Mouse (Mus musculus): ENCODE results near the gene Serpinb5.
"Not testable (repeated sequence)": the region's sequence is repeated elsewhere in the genome, so short reads cannot be mapped to it uniquely, and the experiment has no call there.

The Serpinb5 gene

GRCm38 (mm10) chr1:106860847-106861246, at the start of gene Serpinb5:
TSS of gene Serpinb5 (plus strand) at chr1:106861173.
- no peak for DNase-seq (ENCODE audit: low spot score)

DNA sequence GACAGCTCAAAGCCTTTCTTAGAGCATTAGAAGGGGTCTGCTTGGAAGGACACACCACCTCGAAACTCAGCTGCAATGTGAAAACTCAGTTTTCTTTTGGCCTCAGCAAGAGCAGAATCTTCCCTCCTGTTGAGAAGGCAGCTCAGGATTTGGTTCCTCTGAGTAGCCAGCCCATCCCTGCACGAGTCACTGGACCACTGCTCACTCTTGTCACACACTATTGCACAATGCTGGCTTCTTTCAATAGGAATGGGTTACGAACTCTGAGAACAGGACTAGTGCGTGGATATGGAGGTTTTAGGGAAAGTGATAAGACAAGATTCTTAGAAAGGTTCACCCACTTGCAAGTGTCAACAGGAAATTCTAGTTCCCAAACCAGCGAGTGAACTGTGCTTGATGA, 46.1 kb upstream of the Serpinb5 start:
- DNase-seq (ENCODE audit: low spot score): no peak

GRCm38 (mm10) chr1:106815265-106815664, 45.7 kb upstream of the Serpinb5 start:
- no peak for DNase-seq (ENCODE audit: low spot score)

DNA sequence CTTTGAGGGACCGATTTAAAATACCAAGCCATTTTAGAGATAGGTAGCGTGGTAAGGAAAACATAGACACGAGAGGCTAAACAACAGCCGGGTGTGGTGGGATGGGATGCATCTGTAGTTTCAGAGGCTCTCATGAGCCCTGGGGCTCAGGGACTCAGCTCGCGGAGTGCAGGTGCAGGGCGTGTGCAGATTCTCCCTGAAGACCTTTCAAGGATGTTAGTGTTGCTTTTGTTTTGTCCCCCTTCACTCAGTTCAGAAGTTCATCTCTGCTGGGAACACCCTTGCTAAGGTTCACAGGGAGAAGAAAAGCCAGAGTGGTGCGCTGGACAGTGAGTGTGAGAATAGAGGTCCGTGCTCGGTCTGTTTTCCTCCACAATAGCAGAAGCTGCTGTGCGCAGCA, 44.2 kb upstream of the Serpinb5 start:
- no peak for DNase-seq (ENCODE audit: low spot score)

DNA sequence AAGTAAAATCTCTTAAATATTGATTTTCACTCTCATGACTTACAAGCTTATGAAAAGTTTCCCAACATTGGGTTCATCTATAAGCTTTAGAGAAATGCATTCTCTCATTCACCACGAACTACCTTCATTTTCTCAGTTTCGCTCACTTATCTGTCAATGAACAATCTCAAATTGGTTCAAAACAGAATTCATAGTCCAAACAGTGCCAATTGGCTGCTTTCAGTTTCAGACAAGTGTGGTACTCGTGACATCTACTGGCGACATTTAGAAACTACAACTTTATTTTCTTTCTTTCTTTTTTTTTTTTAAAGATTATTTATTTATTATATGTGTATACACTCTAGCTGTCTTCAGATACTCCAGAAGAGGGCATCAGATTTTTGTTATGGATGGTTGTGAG, 42.6 kb upstream of the Serpinb5 start:
- DNase-seq (ENCODE audit: low spot score): no peak

DNA sequence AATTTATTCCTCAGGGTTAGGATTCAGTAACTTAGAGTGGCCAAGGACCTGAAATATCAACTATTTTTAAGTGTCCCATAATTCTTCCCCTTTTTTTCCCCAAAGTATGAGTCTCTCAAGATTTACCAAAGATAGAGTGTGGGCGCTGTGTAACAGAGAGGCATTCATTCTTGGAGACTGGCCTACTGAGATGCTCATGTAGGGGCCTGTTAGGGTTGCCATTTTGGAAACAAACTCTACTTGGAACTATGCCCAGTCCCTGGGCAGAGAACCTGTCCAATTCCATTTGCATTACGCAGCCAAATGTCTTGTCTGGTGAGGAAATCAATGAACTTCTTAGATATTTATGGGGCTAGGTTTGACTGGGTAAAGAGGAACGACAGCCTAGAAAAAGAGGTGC, 38.7 kb upstream of the Serpinb5 start:
- DNase-seq (ENCODE audit: low spot score): no peak

DNA sequence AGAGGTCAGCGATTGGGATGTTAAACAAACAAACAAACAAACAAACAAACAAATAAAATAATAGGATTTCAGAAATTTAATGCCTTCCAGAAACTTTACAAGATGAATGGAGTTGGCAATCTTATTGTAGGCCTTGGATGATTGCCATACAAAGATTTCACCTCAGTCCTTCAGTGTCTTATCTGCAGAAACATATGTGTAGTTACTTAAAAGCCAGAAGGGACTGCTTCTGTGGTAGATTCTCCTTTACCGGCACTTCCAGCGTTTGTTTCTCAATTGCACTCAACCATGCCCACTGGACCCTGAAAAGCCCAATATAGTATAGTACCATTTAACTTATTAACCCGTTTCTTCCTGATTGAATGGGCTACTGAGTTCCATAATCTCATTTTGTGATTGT, 32.2 kb upstream of the Serpinb5 start:
- DNase-seq (ENCODE audit: low spot score): no peak

DNA sequence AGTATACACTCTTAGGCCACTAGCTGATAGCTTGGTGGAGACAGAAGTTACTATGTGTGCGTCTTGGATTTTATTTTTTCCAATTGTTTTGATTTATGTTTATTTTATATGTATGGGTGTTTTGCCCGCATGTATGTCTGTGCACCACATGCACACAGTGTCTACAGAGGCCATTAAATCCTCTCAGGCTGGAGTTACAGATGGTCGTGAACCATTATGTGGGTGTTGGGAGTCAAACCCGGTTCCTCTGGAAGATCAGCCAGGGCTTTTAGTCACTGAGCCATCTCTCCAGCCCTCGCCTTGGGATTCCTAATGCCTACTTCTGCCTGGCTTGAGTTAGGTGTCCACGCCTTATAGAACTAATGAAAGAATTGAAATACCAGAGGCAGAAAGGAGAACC, 4.6 kb downstream of the Serpinb5 start:
- DNase-seq (ENCODE audit: low spot score): no peak

- no peak for DNase-seq (ENCODE audit: low spot score)
Observed at GRCm38 (mm10) chr1:106866029-106866428, 5.1 kb downstream of the Serpinb5 start.

- DNase-seq (ENCODE audit: low spot score): no peak
Observed at GRCm38 (mm10) chr1:106866768-106867167, 5.8 kb downstream of the Serpinb5 start.

DNA sequence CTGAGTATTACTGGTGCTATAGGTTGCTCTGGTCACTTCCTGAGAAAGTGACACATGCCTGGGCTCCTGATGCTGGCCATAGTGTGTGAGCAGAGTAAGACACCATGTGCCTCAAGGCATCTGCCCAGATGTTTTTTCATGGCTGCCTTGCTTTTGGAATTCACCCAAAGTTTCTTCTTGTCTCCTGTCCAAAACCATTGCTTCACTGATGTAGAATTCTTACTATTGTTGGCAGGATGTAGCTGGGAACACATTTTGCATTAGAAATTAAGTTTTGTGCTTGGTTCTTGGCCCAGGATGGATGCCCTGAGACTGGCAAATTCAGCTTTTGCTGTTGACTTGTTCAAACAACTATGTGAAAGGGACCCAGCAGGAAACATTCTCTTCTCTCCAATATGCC, 9.0 kb downstream of the Serpinb5 start:
- no peak for DNase-seq (ENCODE audit: low spot score)

DNA sequence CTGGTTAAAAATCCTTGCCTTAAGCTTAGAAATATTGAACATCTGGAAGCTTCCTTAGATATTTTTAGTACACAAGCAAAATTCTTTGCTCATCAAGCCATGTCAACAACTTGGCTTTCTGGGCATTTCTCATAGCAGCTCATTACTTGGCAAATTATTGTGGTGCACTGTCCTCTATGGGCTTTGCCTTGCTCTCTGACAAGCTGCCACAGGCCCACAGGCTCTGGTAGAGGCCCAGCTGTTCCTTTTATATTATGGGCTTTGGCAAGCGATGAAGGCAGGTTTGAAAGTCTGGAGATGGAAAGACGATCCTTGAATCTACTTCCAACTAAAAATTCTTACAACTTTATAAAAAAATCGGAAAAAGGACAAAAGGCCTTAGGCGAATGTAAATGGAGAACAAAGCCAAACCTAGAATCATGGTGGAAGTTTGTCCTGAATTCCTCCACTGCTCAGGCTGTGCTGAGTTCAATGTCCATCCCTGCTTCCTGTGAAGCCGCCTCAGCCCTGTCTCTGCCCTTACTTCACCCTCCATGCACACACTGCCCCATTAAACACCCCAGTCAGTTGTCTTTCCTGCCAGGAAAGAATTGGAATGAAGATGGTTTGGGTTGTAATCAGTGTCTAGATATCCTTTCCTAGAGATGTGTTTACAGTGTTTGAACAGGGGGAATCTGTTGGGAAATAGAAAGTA, 14.4 kb downstream of the Serpinb5 start:
- DNase-seq (ENCODE audit: low spot score): no peak

DNA sequence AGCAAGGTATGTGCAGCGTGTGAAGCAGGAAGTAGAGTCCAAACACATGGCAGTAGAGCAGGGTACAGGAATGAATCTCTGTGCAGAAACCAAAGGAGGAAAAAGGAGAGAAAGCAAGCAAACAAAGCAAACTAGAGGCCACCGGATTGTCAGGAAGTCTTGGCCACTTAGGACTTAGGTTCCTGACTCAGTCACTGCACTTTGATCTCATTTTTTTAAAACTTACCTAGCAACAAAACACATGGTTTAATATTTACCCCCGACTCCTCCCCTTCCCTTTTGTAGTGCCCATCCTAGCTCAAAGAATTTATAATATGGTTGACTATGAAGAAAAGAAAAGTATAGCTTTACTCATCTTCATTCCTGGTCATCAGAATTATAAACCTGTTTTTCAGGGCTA, 15.2 kb downstream of the Serpinb5 start:
- DNase-seq (ENCODE audit: low spot score): no peak

DNA sequence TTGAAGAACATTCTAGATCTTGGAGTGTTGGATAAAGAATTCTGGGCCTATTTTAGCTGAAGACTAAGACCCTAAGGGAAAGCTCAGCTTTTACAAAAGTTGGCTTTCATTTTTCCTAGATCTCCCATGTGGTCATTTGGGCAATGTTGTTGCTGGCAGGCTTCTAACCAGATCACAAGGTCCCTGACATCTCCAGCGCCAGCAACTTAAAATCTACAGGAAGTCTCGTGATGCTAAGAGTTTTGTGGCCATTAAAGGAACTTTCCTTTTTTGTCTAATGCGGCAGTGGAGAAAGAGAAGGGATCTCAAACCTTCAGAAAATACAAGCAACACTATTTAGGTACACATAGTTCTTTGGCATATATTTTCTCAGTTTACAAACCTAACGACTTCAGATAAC, 21.8 kb downstream of the Serpinb5 start:
- no peak for DNase-seq (ENCODE audit: low spot score)

GRCm38 (mm10) chr1:106883369-106883768, 22.4 kb downstream of the Serpinb5 start:
- no peak for DNase-seq (ENCODE audit: low spot score)

GRCm38 (mm10) chr1:106883812-106884211, 22.8 kb downstream of the Serpinb5 start:
- DNase-seq (ENCODE audit: low spot score): no peak

DNA sequence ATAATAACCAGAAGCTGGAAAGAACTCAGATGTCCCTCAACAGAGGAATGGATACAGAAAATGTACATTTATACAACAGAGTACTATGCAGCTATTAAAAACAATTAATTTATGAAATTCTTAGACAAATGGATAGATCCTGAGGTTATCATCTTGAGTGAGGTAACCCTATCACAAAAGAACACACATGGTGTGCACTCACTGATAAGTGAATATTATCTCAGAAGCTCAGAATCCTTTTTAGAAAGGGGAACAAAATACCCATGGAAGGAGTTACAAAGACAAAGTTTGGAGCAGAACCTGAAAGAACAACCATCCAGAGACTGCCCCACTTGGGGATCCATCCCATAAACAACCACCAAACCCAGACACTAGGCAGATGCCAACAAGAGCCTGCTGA, 34.2 kb downstream of the Serpinb5 start:
- DNase-seq (ENCODE audit: low spot score): not testable (repeated sequence)

DNA sequence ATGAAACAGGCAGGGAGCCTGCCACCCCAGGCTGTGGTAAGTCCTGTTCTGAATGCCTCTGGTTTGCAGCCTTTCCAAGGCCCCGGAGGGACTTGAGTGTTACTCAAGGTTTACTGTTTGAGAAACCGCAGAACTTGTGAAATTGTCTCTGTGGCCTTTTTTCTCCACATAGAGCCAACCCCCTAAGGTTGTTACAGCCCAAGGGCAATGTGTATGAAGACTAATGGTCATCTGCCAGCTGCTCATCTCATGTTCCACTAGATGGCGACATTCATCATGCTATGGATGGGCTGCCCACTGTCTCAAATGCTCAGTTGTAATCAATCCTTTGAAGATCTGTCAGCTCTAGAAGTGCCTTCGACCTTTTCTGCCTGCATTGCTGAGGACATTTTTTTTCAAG, 40.4 kb downstream of the Serpinb5 start:
- DNase-seq (ENCODE audit: low spot score): no peak

- no peak for DNase-seq (ENCODE audit: low spot score)
Observed at GRCm38 (mm10) chr1:106931954-106932353, 71.0 kb downstream of the Serpinb5 start.
